Mouse (Mus musculus): ENCODE results near the gene Kit. TPM values are rescaled to one million over a fixed set of nuclear protein-coding genes. Genes with fewer than 3 reads are reported as not detected.

Kit gene
- total and polyA plus RNA-seq, 3 experiments: 2.2 to 5.4 (median 2.8) TPM

DNA sequence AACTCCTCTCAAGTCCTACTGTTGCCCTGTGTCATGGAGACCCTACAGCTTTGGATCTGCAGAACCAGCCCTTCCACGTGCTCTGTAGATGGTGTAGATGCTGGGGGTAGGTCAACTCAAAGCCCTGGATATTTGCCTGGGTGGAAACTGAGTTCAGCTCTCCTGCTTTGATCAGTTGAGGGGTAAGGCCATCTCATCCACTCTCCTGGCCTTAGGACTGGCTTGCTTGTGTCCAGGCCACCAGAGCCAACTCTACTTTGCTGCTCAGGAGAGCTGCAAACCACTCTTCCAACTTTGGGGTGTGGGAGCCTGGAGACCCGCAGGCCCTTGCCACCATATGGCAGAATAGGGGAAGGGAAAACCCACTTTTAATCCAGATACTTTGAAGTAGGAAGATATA lies 89.1 kb downstream of the Kit start:
- no peak for DNase-seq
- 86% methylated on average over 2 of the region's 2 CpGs for WGBS
- intact Hi-C loops (cut with DNase I): no loop called here
- Histone ChIP-seq H3K79me2 (replicated peaks; ENCODE audit: control insufficient read depth, insufficient read depth, low read length) (no peaks in the 10 kb centered on the region), H3K4me3 (no peak overlapping the region), H3K4me1 (ENCODE audit: control insufficient read depth, insufficient read depth, low read length) (no peaks in the 10 kb centered on the region), H3K27ac (no peak overlapping the region), H3K27me3 (ENCODE audit: control insufficient read depth, insufficient read depth, low read length) (no peaks in the 10 kb centered on the region), H3K36me3 (ENCODE audit: control insufficient read depth, insufficient read depth, low read length) (no peaks in the 10 kb centered on the region), H3K9ac (ENCODE audit: low read depth, low read length) (no peak overlapping the region)
- no peak for TF ChIP-seq POLR2A (IDR thresholded peaks at IDR 0.05; ENCODE audit: insufficient read depth, low read depth, low read length)
- TF ChIP-seq EP300 (IDR thresholded peaks at IDR 0.05; ENCODE audit: insufficient read depth, low read depth, low read length): no peak
- TF ChIP-seq CTCF (IDR thresholded peaks at IDR 0.05): no peak

DNA sequence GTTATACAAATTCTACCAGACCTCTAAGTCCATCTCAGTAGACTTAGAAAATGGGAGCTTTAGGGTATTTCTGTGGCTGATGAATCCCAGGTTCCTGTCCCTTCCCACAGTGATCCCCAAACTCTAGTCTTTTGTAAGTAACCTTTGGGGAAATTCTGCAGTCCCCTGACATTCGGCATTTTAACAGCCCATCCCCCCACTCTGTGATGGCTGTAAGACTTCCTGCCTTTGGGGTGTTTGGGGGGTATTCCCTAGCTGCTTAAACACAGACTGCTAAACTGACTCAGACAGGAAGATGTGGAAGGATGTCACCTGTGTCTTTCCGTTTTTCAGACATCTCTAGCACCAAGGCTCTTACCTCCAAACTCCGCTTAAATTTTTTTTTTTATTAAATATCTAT lies 92.4 kb downstream of the Kit start:
- Histone ChIP-seq H3K36me3 (ENCODE audit: control insufficient read depth, insufficient read depth, low read length) (no peaks in the 10 kb centered on the region), H3K4me3 (no peak overlapping the region), H3K79me2 (replicated peaks; ENCODE audit: control insufficient read depth, insufficient read depth, low read length) (no peaks in the 10 kb centered on the region), H3K9ac (ENCODE audit: low read depth, low read length) (no peak overlapping the region), H3K27me3 (ENCODE audit: control insufficient read depth, insufficient read depth, low read length) (no peaks in the 10 kb centered on the region), H3K4me1 (ENCODE audit: control insufficient read depth, insufficient read depth, low read length) (no peaks in the 10 kb centered on the region), H3K27ac (no peak overlapping the region)
- DNase-seq: no peak
- 57% methylated on average over 3 of the region's 3 CpGs for WGBS
- intact Hi-C loops (cut with DNase I): no loop called here
- TF ChIP-seq POLR2A (IDR thresholded peaks at IDR 0.05; ENCODE audit: insufficient read depth, low read depth, low read length): no peak
- TF ChIP-seq EP300 (IDR thresholded peaks at IDR 0.05; ENCODE audit: insufficient read depth, low read depth, low read length): no peak
- no peak for TF ChIP-seq CTCF (IDR thresholded peaks at IDR 0.05)

DNA sequence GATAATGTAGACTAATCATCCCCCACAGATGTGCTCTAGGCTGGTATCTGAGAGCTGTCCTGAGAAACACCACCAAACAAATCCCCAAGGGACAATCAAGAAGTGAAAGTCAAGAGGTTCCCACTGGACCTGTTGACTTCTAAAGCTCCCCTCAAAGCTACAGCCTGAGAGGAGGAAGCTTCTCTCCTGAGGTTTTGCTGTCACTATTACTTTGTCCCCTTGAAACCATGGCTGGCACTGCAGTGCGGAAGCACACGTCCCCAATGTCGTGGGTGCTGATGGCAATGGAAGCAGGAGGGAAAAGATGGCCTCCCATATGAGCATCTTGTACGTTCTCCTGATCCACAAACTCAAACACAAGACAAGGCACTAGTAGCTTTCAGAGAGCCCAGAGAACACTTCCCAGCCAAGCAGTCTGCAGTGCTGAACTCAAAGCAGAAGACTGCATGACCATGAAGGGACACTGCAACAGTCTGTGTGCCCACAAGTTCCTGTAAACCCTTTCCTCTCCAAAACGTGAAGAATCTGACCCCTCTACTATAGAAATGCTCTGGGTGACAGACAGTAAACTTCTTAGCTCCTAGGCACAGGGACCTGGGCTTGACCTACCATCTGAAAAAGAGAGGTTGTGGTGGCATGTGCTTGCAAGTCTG lies 96.5 kb downstream of the Kit start:
- 79% methylated on average over 5 of the region's 5 CpGs for WGBS
- H3K27ac ChIP-seq: no peak overlapping the region
- intact Hi-C loops (cut with DNase I): no loop called here
- H3K79me2 ChIP-seq (replicated peaks; ENCODE audit: control insufficient read depth, insufficient read depth, low read length): no peaks in the 10 kb centered on the region
- DNase-seq: no peak
- H3K9ac ChIP-seq (ENCODE audit: low read depth, low read length): no peak overlapping the region
- H3K36me3 ChIP-seq (ENCODE audit: control insufficient read depth, insufficient read depth, low read length): no peaks in the 10 kb centered on the region
- TF ChIP-seq EP300 (IDR thresholded peaks at IDR 0.05; ENCODE audit: insufficient read depth, low read depth, low read length) (no peak), POLR2A (IDR thresholded peaks at IDR 0.05; ENCODE audit: insufficient read depth, low read depth, low read length) (no peak), CTCF (IDR thresholded peaks at IDR 0.05) (no peak)
- H3K4me1 ChIP-seq (ENCODE audit: control insufficient read depth, insufficient read depth, low read length): no peaks in the 10 kb centered on the region
- no peak overlapping the region for H3K4me3 ChIP-seq
- no peaks in the 10 kb centered on the region for H3K27me3 ChIP-seq (ENCODE audit: control insufficient read depth, insufficient read depth, low read length)

DNA sequence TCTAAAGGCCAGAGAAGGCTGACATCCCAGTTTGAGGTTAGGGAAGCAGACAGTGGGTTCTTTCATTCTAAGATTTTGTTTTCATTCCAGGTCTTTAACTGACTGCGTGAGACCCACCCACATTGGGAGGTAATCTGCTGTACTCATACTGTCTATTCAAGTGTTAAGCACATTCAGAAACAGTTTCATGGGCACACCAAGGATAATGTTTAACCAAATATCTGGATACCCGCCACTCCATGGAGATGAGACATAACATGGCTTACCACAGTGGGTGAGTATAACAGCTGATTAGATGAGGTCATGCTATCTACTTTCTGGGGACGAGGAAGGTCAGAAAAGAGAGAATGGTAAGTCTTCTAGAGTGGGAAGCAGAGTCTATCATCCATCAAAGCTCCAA lies 101.3 kb downstream of the Kit start:
- intact Hi-C loops (cut with DNase I): no loop called here
- no peak for TF ChIP-seq CTCF (IDR thresholded peaks at IDR 0.05)
- no peak for TF ChIP-seq POLR2A (IDR thresholded peaks at IDR 0.05; ENCODE audit: insufficient read depth, low read depth, low read length)
- no peak for TF ChIP-seq EP300 (IDR thresholded peaks at IDR 0.05; ENCODE audit: insufficient read depth, low read depth, low read length)
- H3K79me2 ChIP-seq (replicated peaks; ENCODE audit: control insufficient read depth, insufficient read depth, low read length): no peaks in the 10 kb centered on the region
- H3K36me3 ChIP-seq (ENCODE audit: control insufficient read depth, insufficient read depth, low read length): no peaks in the 10 kb centered on the region
- H3K27me3 ChIP-seq (ENCODE audit: control insufficient read depth, insufficient read depth, low read length): no peaks in the 10 kb centered on the region
- H3K4me3 ChIP-seq: no peak overlapping the region
- DNase-seq: no peak
- H3K4me1 ChIP-seq (ENCODE audit: control insufficient read depth, insufficient read depth, low read length): no peaks in the 10 kb centered on the region
- H3K27ac ChIP-seq: no peak overlapping the region
- 89% methylated on average over 3 of the region's 3 CpGs for WGBS
- H3K9ac ChIP-seq (ENCODE audit: low read depth, low read length): no peak overlapping the region

DNA sequence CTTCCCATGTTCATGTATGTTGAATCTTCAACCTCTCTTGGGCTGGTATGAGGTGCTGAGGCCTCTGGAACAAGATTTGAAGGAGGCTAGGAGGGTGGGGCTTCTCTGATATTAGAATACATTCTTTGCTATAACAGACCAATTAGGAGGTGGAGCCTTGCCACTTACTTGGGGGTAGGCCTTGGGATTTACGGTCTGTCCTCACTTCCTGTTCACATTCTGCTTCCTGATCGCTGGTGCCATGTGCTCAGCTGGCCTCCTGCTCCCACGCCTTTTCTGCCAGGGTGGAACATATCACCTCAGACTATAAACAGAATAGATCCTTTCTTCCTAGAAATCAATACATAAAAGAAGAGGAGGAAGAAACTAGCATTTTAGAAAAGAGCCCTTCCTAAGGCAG lies 105.2 kb downstream of the Kit start:
- DNase-seq: no peak
- WGBS: 58% methylated on average over 3 of the region's 3 CpGs

DNA sequence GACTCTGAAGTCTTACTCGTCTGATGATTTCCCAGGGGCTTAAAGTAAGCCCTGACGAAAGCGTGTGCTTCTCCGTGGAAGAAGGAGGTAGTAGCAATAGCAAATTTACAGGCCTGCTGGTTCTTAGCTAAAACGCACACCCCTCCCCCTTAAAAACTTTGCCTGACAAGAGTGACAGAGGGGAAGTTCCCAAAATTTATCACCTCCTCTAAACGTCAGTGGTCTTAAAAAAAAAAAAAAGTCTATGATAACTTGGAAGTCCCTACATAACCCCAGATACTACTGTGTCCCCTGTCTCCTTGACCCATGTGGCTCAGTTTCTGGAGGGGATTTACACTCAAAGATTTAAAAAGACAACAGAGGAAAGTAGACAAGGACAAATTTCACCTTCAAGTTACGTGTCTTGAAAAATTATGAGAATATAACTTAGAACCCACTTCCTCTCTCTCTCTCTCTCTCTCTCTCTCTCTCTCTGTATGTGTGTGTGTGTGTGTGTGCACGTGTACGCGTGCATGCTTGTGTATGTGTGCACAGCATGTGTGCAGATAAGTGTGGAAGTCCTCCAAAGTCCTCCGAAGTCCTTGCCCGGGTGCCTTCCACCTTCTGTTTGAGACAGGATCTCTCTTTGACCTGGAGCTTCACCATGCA lies 120.6 kb downstream of the Kit start:
- intact Hi-C loops (cut with DNase I): no loop called here

More for the DNA sequence above, 105.2 kb downstream of the Kit start:
- Histone ChIP-seq H3K79me2 (replicated peaks; ENCODE audit: control insufficient read depth, insufficient read depth, low read length) (no peaks in the 10 kb centered on the region), H3K27ac (no peak overlapping the region), H3K27me3 (ENCODE audit: control insufficient read depth, insufficient read depth, low read length) (no peaks in the 10 kb centered on the region), H3K4me1 (ENCODE audit: control insufficient read depth, insufficient read depth, low read length) (no peaks in the 10 kb centered on the region), H3K9ac (ENCODE audit: low read depth, low read length) (no peak overlapping the region), H3K36me3 (ENCODE audit: control insufficient read depth, insufficient read depth, low read length) (no peaks in the 10 kb centered on the region), H3K4me3 (no peak overlapping the region)
- intact Hi-C loops (cut with DNase I): no loop called here
- TF ChIP-seq POLR2A (IDR thresholded peaks at IDR 0.05; ENCODE audit: insufficient read depth, low read depth, low read length) (no peak), CTCF (IDR thresholded peaks at IDR 0.05) (no peak), EP300 (IDR thresholded peaks at IDR 0.05; ENCODE audit: insufficient read depth, low read depth, low read length) (no peak)

More for the DNA sequence above, 120.6 kb downstream of the Kit start:
- Histone ChIP-seq H3K79me2 (replicated peaks; ENCODE audit: control insufficient read depth, insufficient read depth, low read length) (no peaks in the 10 kb centered on the region), H3K9ac (ENCODE audit: low read depth, low read length) (no peak overlapping the region), H3K27ac (no peak overlapping the region), H3K36me3 (ENCODE audit: control insufficient read depth, insufficient read depth, low read length) (no peaks in the 10 kb centered on the region), H3K27me3 (ENCODE audit: control insufficient read depth, insufficient read depth, low read length) (no peaks in the 10 kb centered on the region), H3K4me1 (ENCODE audit: control insufficient read depth, insufficient read depth, low read length) (no peaks in the 10 kb centered on the region), H3K4me3 (no peak overlapping the region)
- DNase-seq: no peak
- TF ChIP-seq CTCF (IDR thresholded peaks at IDR 0.05): no peak
- no peak for TF ChIP-seq EP300 (IDR thresholded peaks at IDR 0.05; ENCODE audit: insufficient read depth, low read depth, low read length)
- TF ChIP-seq POLR2A (IDR thresholded peaks at IDR 0.05; ENCODE audit: insufficient read depth, low read depth, low read length): no peak
- 80% methylated on average over 12 of the region's 12 CpGs for WGBS
